Mouse (Mus musculus) forebrain, postnatal 0 days (tissue): ENCODE results near the gene Kbtbd12. TPM values are rescaled to one million over a fixed set of nuclear protein-coding genes. Genes with fewer than 3 reads are reported as not detected.
A peak's percentile ranks its signal among the peaks of the same experiment; 100 is the strongest.

ENCODE experiments used
- ATAC-seq: fragments of 200-750 bp; cut with Nextera tagmentation; 2 replicates; pipeline ENCODE4 v1.8.0; 2017; ENCODE audit warnings: mild to moderate bottlenecking, moderate library complexity
- DNase-seq: peaks from one replicate; pipeline ENCODE4 v3.0.0-alpha.2; 2015
- H3K27ac ChIP-seq: fragments of 300-500 bp; sonication (generic); 2 replicates; pipeline ENCODE4 v1.5.1; 2014; ENCODE audit warnings: low read depth, mild to moderate bottlenecking, antibody characterized with exemption, low read length, moderate library complexity, mixed read lengths
- H3K27me3 ChIP-seq: fragments of 300-500 bp; sonication (generic); 2 replicates; pipeline ENCODE4 v1.6.1; 2014; ENCODE audit warnings: mild to moderate bottlenecking, low read length, mixed read lengths; ENCODE audit not compliant: insufficient read depth
- H3K36me3 ChIP-seq: fragments of 300-500 bp; sonication (generic); 2 replicates; pipeline ENCODE4 v1.6.1; 2014; ENCODE audit warnings: mild to moderate bottlenecking, moderate library complexity; ENCODE audit not compliant: insufficient read depth
- H3K4me1 ChIP-seq: fragments of 300-500 bp; sonication (generic); 2 replicates; pipeline ENCODE4 v1.6.1; 2014; ENCODE audit warnings: antibody characterized with exemption; ENCODE audit not compliant: insufficient read depth
- H3K4me2 ChIP-seq: fragments of 300-500 bp; sonication (generic); 2 replicates; pipeline ENCODE4 v1.6.1; 2014; ENCODE audit warnings: low read depth, mild to moderate bottlenecking, moderate library complexity
- H3K4me3 ChIP-seq: fragments of 300-500 bp; sonication (generic); 2 replicates; pipeline ENCODE4 v1.5.1; 2014; ENCODE audit warnings: low read depth, low read length, mixed read lengths
- H3K9ac ChIP-seq: fragments of 300-500 bp; sonication (generic); 2 replicates; pipeline ENCODE4 v1.6.1; 2014; ENCODE audit warnings: mild to moderate bottlenecking
- H3K9me3 ChIP-seq: fragments of 300-500 bp; sonication (generic); 2 replicates; pipeline ENCODE4 v1.6.1; 2016; ENCODE audit warnings: low read length
- CTCF ChIP-seq: sonication (generic); IDR thresholded peaks from 2 replicates; pipeline ENCODE4 v1.5.1; 2016; ENCODE audit warnings: antibody characterized with exemption, control low read depth, low read depth
- WGBS: fragments of 180-500 bp; shearing (Covaris S2); extraction: QIAGEN DNeasy Blood & Tissue Kit; methylation state at CpG from one replicate; pipeline ENCODE4 v1.1.7; 2014; 5-methylcytosine and 5-hydroxymethylcytosine counted together
- polyA plus RNA-seq: library from polyadenylated mRNA; unstranded; fragments of >200 nt; fragmentation: Nextera tagmentation; extraction: Ambion mirVana; gene quantifications from 2 replicates; pipeline ENCODE4 v1.2.1, GENCODE M21; 2015
- total RNA-seq: library from RNA; depleted of rRNA; stranded (reverse); fragments of >200 nt; gene quantifications from 2 replicates; pipeline ENCODE4 v1.2.3, GENCODE M21; 2014

Kbtbd12 gene
- total and polyA plus RNA-seq, 2 experiments from 2014 or later: 0.24 to 0.29 TPM

- no peak overlapping the region for H3K27ac ChIP-seq
- no peaks in the 10 kb centered on the region for H3K9me3 ChIP-seq
- no peak overlapping the region for H3K9ac ChIP-seq
- H3K27me3 ChIP-seq: no peaks in the 10 kb centered on the region
- H3K4me1 ChIP-seq: peaks cover 7% of the 10 kb centered on the region; the same call in 1 of the 2 replicates
- WGBS: 30% methylated on average over 6 of the region's 6 CpGs
- ATAC-seq (peak; percentile 34; the same call in 1 of the 2 replicates), DNase-seq (no peak)
- H3K4me3 ChIP-seq: no peak overlapping the region
- H3K4me2 ChIP-seq: peak overlapping the region; percentile 22; the same call in 1 of the 2 replicates
- H3K36me3 ChIP-seq: no peaks in the 10 kb centered on the region
- TF ChIP-seq CTCF: no peak
These were observed 1.7 kb upstream of the Kbtbd12 start for GRCm38 (mm10) chr6:88639372-88639920.

GRCm38 (mm10) chr6:88638917-88639316 is 1.2 kb upstream of the Kbtbd12 start:
- no peak for TF ChIP-seq CTCF
- Histone ChIP-seq H3K36me3 (no peaks in the 10 kb centered on the region), H3K4me1 (peaks cover 7% of the 10 kb centered on the region; the same call in 1 of the 2 replicates), H3K27me3 (no peaks in the 10 kb centered on the region), H3K27ac (no peak overlapping the region), H3K4me3 (no peak overlapping the region), H3K9ac (no peak overlapping the region), H3K4me2 (no peak overlapping the region), H3K9me3 (no peaks in the 10 kb centered on the region)
- WGBS: 25% methylated on average over 1 of the region's 1 CpGs
- no peak for DNase-seq
- no peak for ATAC-seq

GRCm38 (mm10) chr6:88635881-88636754 is 1.6 kb downstream of the Kbtbd12 start:
- H3K36me3 ChIP-seq: no peaks in the 10 kb centered on the region
- no peak for TF ChIP-seq CTCF
- DNase-seq (no peak), ATAC-seq (no peak)
- peaks cover 7% of the 10 kb centered on the region; the same call in 1 of the 2 replicates for H3K4me1 ChIP-seq
- H3K4me2 ChIP-seq: no peak overlapping the region
- H3K27ac ChIP-seq: no peak overlapping the region
- H3K27me3 ChIP-seq: no peaks in the 10 kb centered on the region
- WGBS: 93% methylated on average over 6 of the region's 6 CpGs
- no peak overlapping the region for H3K9ac ChIP-seq
- H3K4me3 ChIP-seq: no peak overlapping the region
- H3K9me3 ChIP-seq: no peaks in the 10 kb centered on the region

DNA sequence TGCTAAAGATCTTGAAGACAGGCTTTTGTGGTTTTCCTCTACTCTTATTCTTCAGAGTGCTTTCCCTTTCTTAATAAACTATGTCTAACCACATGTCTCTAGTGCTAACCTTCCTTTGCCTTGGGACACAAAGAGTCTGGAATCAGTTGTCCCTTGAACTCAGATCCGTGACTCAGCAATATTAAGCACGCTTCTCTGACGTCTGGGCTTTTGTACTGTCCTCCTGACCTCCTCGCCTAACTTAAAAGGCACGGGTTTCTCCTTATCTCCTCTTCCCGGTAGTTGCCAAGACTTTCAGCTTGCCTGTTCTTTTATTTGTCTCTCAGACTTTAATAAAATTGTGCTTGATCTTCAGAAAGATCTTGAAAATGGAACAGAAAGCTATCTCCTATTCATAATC is 6.5 kb downstream of the Kbtbd12 start:
- Histone ChIP-seq H3K9me3 (no peaks in the 10 kb centered on the region), H3K9ac (no peak overlapping the region), H3K27ac (no peak overlapping the region), H3K36me3 (no peaks in the 10 kb centered on the region), H3K4me3 (no peak overlapping the region), H3K27me3 (no peaks in the 10 kb centered on the region), H3K4me2 (no peak overlapping the region), H3K4me1 (no peaks in the 10 kb centered on the region)
- DNase-seq (no peak), ATAC-seq (no peak)
- TF ChIP-seq CTCF: no peak
- WGBS: 72% methylated on average over 6 of the region's 6 CpGs

DNA sequence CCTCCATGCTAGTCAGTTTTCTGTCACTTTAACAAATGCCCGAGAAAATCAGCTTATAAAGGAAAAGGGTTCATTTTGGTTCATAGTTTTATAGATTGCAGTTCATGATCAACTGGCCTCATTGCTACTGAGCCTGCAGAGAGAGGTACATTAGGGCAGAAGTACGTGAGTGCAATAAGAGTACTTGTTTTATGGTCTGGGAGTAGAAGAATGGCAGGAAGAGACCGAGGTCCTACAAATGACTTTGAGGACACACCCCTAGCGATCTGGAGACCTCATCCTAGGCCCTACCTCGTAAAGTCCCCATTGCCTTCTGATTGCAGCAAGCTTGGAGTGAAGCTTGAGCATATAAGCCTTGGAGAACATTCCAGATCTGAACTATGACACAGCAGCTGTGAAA is 7.2 kb downstream of the Kbtbd12 start:
- Histone ChIP-seq H3K27ac (no peak overlapping the region), H3K27me3 (no peaks in the 10 kb centered on the region), H3K9ac (no peak overlapping the region), H3K4me2 (no peak overlapping the region), H3K9me3 (no peaks in the 10 kb centered on the region), H3K4me3 (no peak overlapping the region), H3K4me1 (no peaks in the 10 kb centered on the region), H3K36me3 (no peaks in the 10 kb centered on the region)
- ATAC-seq (no peak), DNase-seq (no peak)
- 87% methylated on average over 5 of the region's 5 CpGs for WGBS
- TF ChIP-seq CTCF: no peak

- WGBS: 99% methylated on average over 2 of the region's 2 CpGs
- no peak overlapping the region for H3K4me3 ChIP-seq
- ATAC-seq (no peak), DNase-seq (no peak)
- no peaks in the 10 kb centered on the region for H3K36me3 ChIP-seq
- no peak overlapping the region for H3K4me2 ChIP-seq
- H3K9ac ChIP-seq: no peak overlapping the region
- H3K4me1 ChIP-seq: no peaks in the 10 kb centered on the region
- H3K9me3 ChIP-seq: no peaks in the 10 kb centered on the region
- no peaks in the 10 kb centered on the region for H3K27me3 ChIP-seq
- H3K27ac ChIP-seq: no peak overlapping the region
- TF ChIP-seq CTCF: no peak
These were observed 7.9 kb downstream of the Kbtbd12 start for GRCm38 (mm10) chr6:88629821-88630220.

DNA sequence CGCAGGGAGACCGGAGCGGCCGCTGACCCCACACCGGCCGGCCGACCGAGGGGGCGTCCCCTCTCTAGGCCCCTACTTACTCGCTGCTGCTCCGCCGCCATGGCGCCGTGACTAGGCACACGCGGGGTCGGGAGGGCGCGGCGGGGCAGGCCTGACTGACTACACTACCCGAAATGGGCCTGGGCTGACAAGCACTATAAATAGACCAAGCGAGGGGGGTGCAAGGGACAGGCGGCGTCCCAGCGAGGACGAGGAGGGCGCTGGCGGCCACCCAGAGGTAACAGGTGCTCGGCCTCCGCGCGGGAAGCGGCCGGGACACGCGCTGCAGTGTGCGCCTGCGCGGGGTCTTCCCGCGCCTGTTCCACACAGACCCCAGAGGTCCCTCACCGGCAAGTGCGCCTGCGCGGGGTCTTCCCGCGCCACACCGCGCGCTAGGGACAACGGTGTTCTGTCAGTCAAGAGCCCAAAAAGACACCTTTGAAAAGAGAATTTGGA is 10.4 kb downstream of the Kbtbd12 start:
- Histone ChIP-seq H3K4me2 (peak overlapping the region; percentile 99), H3K36me3 (no peaks in the 10 kb centered on the region), H3K9ac (peak overlapping the region; percentile 74), H3K27me3 (no peaks in the 10 kb centered on the region), H3K27ac (peak overlapping the region; percentile 85), H3K4me1 (no peaks in the 10 kb centered on the region), H3K4me3 (peak overlapping the region; percentile 53), H3K9me3 (no peaks in the 10 kb centered on the region)
- ATAC-seq (peak; percentile 99), DNase-seq (peak; percentile 95)
- WGBS: under 1% methylated on average over 51 of the region's 51 CpGs
- no peak for TF ChIP-seq CTCF
